Mouse (Mus musculus) left cerebral cortex, adult 8-10 months (tissue): Measurements from ENCODE around the gene Phyhipl. TPM values are rescaled to one million over a fixed set of nuclear protein-coding genes. Genes with fewer than 3 reads are reported as not detected.
A peak's percentile ranks its signal among the peaks of the same experiment; 100 is the strongest.

Experiments used
- DNase-seq, 2 experiments: peaks; one replicate each; pipeline ENCODE4 v3.0.0; 2022; ENCODE audit warnings: low spot score in 2 of 2
- total RNA-seq, 4 experiments: library from RNA; stranded (reverse); gene quantifications; 2 replicates each; pipeline ENCODE4 v1.2.4; 2022

The Phyhipl gene
- 100 to 1,000 TPM; 214 to 245 (median 220) TPM for total RNA-seq

GRCm38 (mm10) chr10:70655828-70656227, at the start of gene Phyhipl:
Gene Phyhipl (minus strand): TSS chr10:70655965.
- no peak for DNase-seq

GRCm38 (mm10) chr10:70703211-70703610, 47.4 kb upstream of the Phyhipl start:
- DNase-seq, result no peak

- DNase-seq, result no peak
These were observed 43.8 kb upstream of the Phyhipl start for GRCm38 (mm10) chr10:70699581-70699980.

GRCm38 (mm10) chr10:70698014-70698413, 42.2 kb upstream of the Phyhipl start:
- no peak for DNase-seq

- no peak for DNase-seq
These were observed 41.2 kb upstream of the Phyhipl start for GRCm38 (mm10) chr10:70696748-70697585.

GRCm38 (mm10) chr10:70689346-70689745, 33.6 kb upstream of the Phyhipl start:
- DNase-seq, result no peak

GRCm38 (mm10) chr10:70688881-70689280, 33.1 kb upstream of the Phyhipl start:
- DNase-seq, result no peak

- DNase-seq, result no peak
These were observed 31.4 kb upstream of the Phyhipl start for GRCm38 (mm10) chr10:70686941-70687703.

- peak in 1 of 2 experiments; percentile 70 for DNase-seq
These were observed 30.7 kb upstream of the Phyhipl start for GRCm38 (mm10) chr10:70686505-70686904.

- no peak for DNase-seq
These were observed 27.7 kb upstream of the Phyhipl start for GRCm38 (mm10) chr10:70683508-70683907.

GRCm38 (mm10) chr10:70677946-70678345, 22.2 kb upstream of the Phyhipl start:
- no peak for DNase-seq

- no peak for DNase-seq
These were observed 507 bp upstream of the Phyhipl start for GRCm38 (mm10) chr10:70656272-70656671.

GRCm38 (mm10) chr10:70654655-70655054, 1.1 kb downstream of the Phyhipl start:
- DNase-seq, result no peak

- DNase-seq, result no peak
These were observed 1.6 kb downstream of the Phyhipl start for GRCm38 (mm10) chr10:70654139-70654538.

- no peak for DNase-seq
These were observed 3.8 kb downstream of the Phyhipl start for GRCm38 (mm10) chr10:70651769-70652648.

GRCm38 (mm10) chr10:70648831-70649230, 6.9 kb downstream of the Phyhipl start:
- DNase-seq, result peak; percentile 37 to 65

- no peak for DNase-seq
These were observed 12.6 kb downstream of the Phyhipl start for GRCm38 (mm10) chr10:70643131-70643530.

- DNase-seq, result no peak
These were observed 14.7 kb downstream of the Phyhipl start for GRCm38 (mm10) chr10:70640896-70641596.

- DNase-seq, result no peak
These were observed 15.6 kb downstream of the Phyhipl start for GRCm38 (mm10) chr10:70640075-70640737.

- DNase-seq, result no peak
These were observed 18.0 kb downstream of the Phyhipl start for GRCm38 (mm10) chr10:70637640-70638328.
